Mouse (Mus musculus): ENCODE results near the gene Myct1. TPM values are rescaled to one million over a fixed set of nuclear protein-coding genes. Genes with fewer than 3 reads are reported as not detected.
A peak's percentile ranks its signal among the peaks of the same experiment; 100 is the strongest.

The Myct1 gene
- total and polyA plus RNA-seq, 2 experiments = 1.1 to 2.8 TPM

GRCm38 (mm10) chr10:5551382-5551781, 42.2 kb upstream of the Myct1 start, which contains the start of gene Syne1:
Gene Syne1, minus strand, starts transcription at chr10:5551482.
- no peaks in the 10 kb centered on the region for H3K79me2 ChIP-seq (ENCODE audit: control insufficient read depth, insufficient read depth, low read length)
- H3K36me3 ChIP-seq (ENCODE audit: control insufficient read depth, insufficient read depth, low read length) = no peaks in the 10 kb centered on the region
- no peaks in the 10 kb centered on the region for H3K4me1 ChIP-seq (ENCODE audit: control insufficient read depth, insufficient read depth, low read length)
- peaks cover 6% of the 10 kb centered on the region; the same call in 1 of the 2 replicates for H3K27me3 ChIP-seq (ENCODE audit: control insufficient read depth, insufficient read depth, low read length)
- no peak for TF ChIP-seq CTCF (IDR thresholded peaks at IDR 0.05; ENCODE audit: low read depth, low read length)
- TF ChIP-seq POLR2A (IDR thresholded peaks at IDR 0.05; ENCODE audit: extremely low read depth, insufficient read depth, low read length) = no peak
- WGBS = 70% methylated on average over 5 of the region's 5 CpGs
- peak within 1 kb of the TSS; percentile 76 for H3K4me3 ChIP-seq (ENCODE audit: insufficient read depth, low read depth, low read length)
- no peak for DNase-seq (ENCODE audit: extremely low read depth, low read depth, low spot score)
- peak within 1 kb of the TSS; percentile 64 for H3K9ac ChIP-seq (ENCODE audit: low read depth, low read length)
- H3K27ac ChIP-seq (replicated peaks; ENCODE audit: insufficient read depth, low read depth, low read length) = peak within 1 kb of the TSS; percentile 40

GRCm38 (mm10) chr10:5554941-5555340, 38.6 kb upstream of the Myct1 start:
- Histone ChIP-seq H3K36me3 (ENCODE audit: control insufficient read depth, insufficient read depth, low read length) (no peaks in the 10 kb centered on the region), H3K4me3 (ENCODE audit: insufficient read depth, low read depth, low read length) (no peak overlapping the region), H3K27me3 (ENCODE audit: control insufficient read depth, insufficient read depth, low read length) (peaks cover 6% of the 10 kb centered on the region; the same call in 1 of the 2 replicates), H3K4me1 (ENCODE audit: control insufficient read depth, insufficient read depth, low read length) (no peaks in the 10 kb centered on the region), H3K9ac (ENCODE audit: low read depth, low read length) (no peak overlapping the region), H3K27ac (replicated peaks; ENCODE audit: insufficient read depth, low read depth, low read length) (no peak overlapping the region), H3K79me2 (ENCODE audit: control insufficient read depth, insufficient read depth, low read length) (no peaks in the 10 kb centered on the region)
- no peak for TF ChIP-seq POLR2A (IDR thresholded peaks at IDR 0.05; ENCODE audit: extremely low read depth, insufficient read depth, low read length)
- TF ChIP-seq CTCF (IDR thresholded peaks at IDR 0.05; ENCODE audit: low read depth, low read length) = peak; percentile 69
- 21% methylated on average over 5 of the region's 5 CpGs for WGBS
- DNase-seq (ENCODE audit: extremely low read depth, low read depth, low spot score) = no peak

- H3K27ac ChIP-seq (replicated peaks; ENCODE audit: insufficient read depth, low read depth, low read length) = no peak overlapping the region; the same call in 1 of the 2 replicates
- H3K27me3 ChIP-seq (ENCODE audit: control insufficient read depth, insufficient read depth, low read length) = no peaks in the 10 kb centered on the region
- H3K9ac ChIP-seq (ENCODE audit: low read depth, low read length) = no peak overlapping the region
- no peak overlapping the region for H3K4me3 ChIP-seq (ENCODE audit: insufficient read depth, low read depth, low read length)
- no peaks in the 10 kb centered on the region for H3K79me2 ChIP-seq (ENCODE audit: control insufficient read depth, insufficient read depth, low read length)
- no peaks in the 10 kb centered on the region for H3K36me3 ChIP-seq (ENCODE audit: control insufficient read depth, insufficient read depth, low read length)
- no peaks in the 10 kb centered on the region for H3K4me1 ChIP-seq (ENCODE audit: control insufficient read depth, insufficient read depth, low read length)
- no peak for DNase-seq (ENCODE audit: extremely low read depth, low read depth, low spot score)
- TF ChIP-seq CTCF (IDR thresholded peaks at IDR 0.05; ENCODE audit: low read depth, low read length) (no peak), POLR2A (IDR thresholded peaks at IDR 0.05; ENCODE audit: extremely low read depth, insufficient read depth, low read length) (no peak)
Measured at GRCm38 (mm10) chr10:5558808-5559207, 34.8 kb upstream of the Myct1 start.

DNA sequence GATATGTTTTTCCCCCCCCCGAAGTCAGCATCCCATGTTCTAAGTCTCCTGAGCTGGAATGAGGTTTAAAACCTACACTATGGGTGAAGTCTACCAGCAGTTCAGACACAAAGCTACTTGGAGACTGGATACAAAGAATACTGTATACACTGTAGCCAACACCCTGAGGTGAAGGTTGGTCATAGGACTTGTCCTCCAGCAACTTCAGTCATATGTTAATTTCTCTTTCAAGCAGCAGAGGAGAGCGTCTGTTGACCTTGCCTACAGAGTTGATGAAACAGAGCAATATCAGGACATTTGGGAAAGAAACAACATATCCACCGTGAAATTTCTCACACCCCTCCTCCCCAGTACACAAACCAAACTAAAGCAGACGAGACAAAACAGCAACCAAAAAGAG, 33.0 kb upstream of the Myct1 start:
- TF ChIP-seq POLR2A (IDR thresholded peaks at IDR 0.05; ENCODE audit: extremely low read depth, insufficient read depth, low read length) = no peak
- TF ChIP-seq CTCF (IDR thresholded peaks at IDR 0.05; ENCODE audit: low read depth, low read length) = no peak
- WGBS = 78% methylated on average over 4 of the region's 4 CpGs
- no peak for DNase-seq (ENCODE audit: extremely low read depth, low read depth, low spot score)
- no peaks in the 10 kb centered on the region for H3K36me3 ChIP-seq (ENCODE audit: control insufficient read depth, insufficient read depth, low read length)
- no peak overlapping the region for H3K9ac ChIP-seq (ENCODE audit: low read depth, low read length)
- no peaks in the 10 kb centered on the region for H3K27me3 ChIP-seq (ENCODE audit: control insufficient read depth, insufficient read depth, low read length)
- H3K4me3 ChIP-seq (ENCODE audit: insufficient read depth, low read depth, low read length) = no peak overlapping the region
- no peaks in the 10 kb centered on the region for H3K4me1 ChIP-seq (ENCODE audit: control insufficient read depth, insufficient read depth, low read length)
- H3K27ac ChIP-seq (replicated peaks; ENCODE audit: insufficient read depth, low read depth, low read length) = no peak overlapping the region
- H3K79me2 ChIP-seq (ENCODE audit: control insufficient read depth, insufficient read depth, low read length) = no peaks in the 10 kb centered on the region

DNA sequence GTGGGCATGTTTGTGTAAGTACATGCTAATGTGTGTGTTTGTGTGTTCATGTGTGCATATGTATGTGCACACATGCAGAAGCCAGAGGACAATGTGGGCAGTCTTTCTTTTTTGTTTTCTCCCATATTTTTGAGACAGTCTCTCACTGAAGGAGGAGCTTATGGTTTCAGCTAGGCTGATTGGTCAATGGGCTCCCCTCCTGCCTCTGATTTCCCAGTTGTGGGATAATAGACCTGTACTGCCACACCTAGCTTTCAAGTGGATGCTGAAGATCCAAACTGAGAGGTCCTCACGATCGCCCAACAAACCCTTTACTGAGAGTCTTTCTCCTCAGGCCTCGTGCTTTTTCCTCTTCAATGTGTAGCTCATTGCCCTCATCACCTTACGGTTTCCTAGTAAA, 31.9 kb upstream of the Myct1 start:
- 89% methylated on average over 4 of the region's 4 CpGs for WGBS
- no peaks in the 10 kb centered on the region for H3K79me2 ChIP-seq (ENCODE audit: control insufficient read depth, insufficient read depth, low read length)
- TF ChIP-seq CTCF (IDR thresholded peaks at IDR 0.05; ENCODE audit: low read depth, low read length) (no peak), POLR2A (IDR thresholded peaks at IDR 0.05; ENCODE audit: extremely low read depth, insufficient read depth, low read length) (no peak)
- no peak overlapping the region for H3K27ac ChIP-seq (replicated peaks; ENCODE audit: insufficient read depth, low read depth, low read length)
- no peak overlapping the region for H3K4me3 ChIP-seq (ENCODE audit: insufficient read depth, low read depth, low read length)
- H3K4me1 ChIP-seq (ENCODE audit: control insufficient read depth, insufficient read depth, low read length) = no peaks in the 10 kb centered on the region
- no peaks in the 10 kb centered on the region for H3K36me3 ChIP-seq (ENCODE audit: control insufficient read depth, insufficient read depth, low read length)
- no peak for DNase-seq (ENCODE audit: extremely low read depth, low read depth, low spot score)
- H3K9ac ChIP-seq (ENCODE audit: low read depth, low read length) = no peak overlapping the region
- no peaks in the 10 kb centered on the region for H3K27me3 ChIP-seq (ENCODE audit: control insufficient read depth, insufficient read depth, low read length)

DNA sequence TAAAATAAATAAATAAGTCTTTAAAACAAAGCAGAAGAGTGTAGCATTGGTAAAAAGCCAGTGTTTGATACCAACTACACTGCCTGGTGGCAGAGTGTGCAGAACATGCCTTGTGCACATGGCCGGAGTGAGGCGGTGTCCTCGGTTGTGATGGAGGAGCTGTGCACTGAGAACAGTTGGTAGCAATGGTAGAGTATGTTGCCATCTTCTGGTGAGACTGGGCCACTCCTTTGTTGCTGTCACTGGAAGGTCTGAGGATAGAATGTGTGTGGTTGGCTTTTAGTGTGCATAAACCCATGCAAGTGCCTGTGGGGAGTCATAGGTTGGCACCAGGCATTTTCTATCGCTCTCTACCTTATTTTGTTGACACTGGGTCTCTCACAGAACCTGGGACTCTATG, 24.6 kb upstream of the Myct1 start:
- Histone ChIP-seq H3K27ac (replicated peaks; ENCODE audit: insufficient read depth, low read depth, low read length) (no peak overlapping the region), H3K4me1 (ENCODE audit: control insufficient read depth, insufficient read depth, low read length) (no peaks in the 10 kb centered on the region), H3K9ac (ENCODE audit: low read depth, low read length) (no peak overlapping the region), H3K4me3 (ENCODE audit: insufficient read depth, low read depth, low read length) (no peak overlapping the region), H3K36me3 (ENCODE audit: control insufficient read depth, insufficient read depth, low read length) (no peaks in the 10 kb centered on the region), H3K79me2 (ENCODE audit: control insufficient read depth, insufficient read depth, low read length) (no peaks in the 10 kb centered on the region), H3K27me3 (ENCODE audit: control insufficient read depth, insufficient read depth, low read length) (no peaks in the 10 kb centered on the region)
- 88% methylated on average over 4 of the region's 4 CpGs for WGBS
- no peak for DNase-seq (ENCODE audit: extremely low read depth, low read depth, low spot score)
- TF ChIP-seq CTCF (IDR thresholded peaks at IDR 0.05; ENCODE audit: low read depth, low read length) (no peak; the same call in 1 of the 2 replicates), POLR2A (IDR thresholded peaks at IDR 0.05; ENCODE audit: extremely low read depth, insufficient read depth, low read length) (no peak)
